Mouse (Mus musculus) limb, embryonic 12.5 days (tissue): Measurements from ENCODE around the gene Lima1. TPM values are rescaled to one million over a fixed set of nuclear protein-coding genes. Genes with fewer than 3 reads are reported as not detected.

Experiments used
- ATAC-seq: fragments of 200-750 bp; cut with Nextera tagmentation; 2 replicates; pipeline ENCODE4 v1.8.0; 2017; ENCODE audit warnings: low read depth, moderate TSS enrichment; ENCODE audit not compliant: insufficient number of reproducible peaks, insufficient read depth, low FRiP score, low TSS enrichment
- H3K27ac ChIP-seq: fragments of 300-500 bp; sonication (generic); 2 replicates; pipeline ENCODE4 v1.5.1; 2016; ENCODE audit warnings: mild to moderate bottlenecking, moderate library complexity
- H3K27me3 ChIP-seq: fragments of 300-500 bp; sonication (generic); 2 replicates; pipeline ENCODE4 v1.6.1; 2016; ENCODE audit warnings: mild to moderate bottlenecking, moderate library complexity
- H3K36me3 ChIP-seq: fragments of 300-500 bp; sonication (generic); 2 replicates; pipeline ENCODE4 v1.6.1; 2016; ENCODE audit warnings: mild to moderate bottlenecking, moderate library complexity
- H3K4me1 ChIP-seq: fragments of 300-500 bp; sonication (generic); replicated peaks from 2 replicates; pipeline ENCODE4 v1.6.1; 2016
- H3K4me2 ChIP-seq: fragments of 300-500 bp; sonication (generic); 2 replicates; pipeline ENCODE4 v1.6.1; 2016; ENCODE audit warnings: mild to moderate bottlenecking, moderate library complexity
- H3K4me3 ChIP-seq: fragments of 300-500 bp; sonication (generic); replicated peaks from 2 replicates; pipeline ENCODE4 v1.5.1; 2016; ENCODE audit warnings: mild to moderate bottlenecking
- H3K9ac ChIP-seq: fragments of 300-500 bp; sonication (generic); replicated peaks from 2 replicates; pipeline ENCODE4 v1.6.1; 2016; ENCODE audit warnings: mild to moderate bottlenecking, moderate library complexity
- H3K9me3 ChIP-seq: fragments of 300-500 bp; sonication (generic); 2 replicates; pipeline ENCODE4 v1.6.1; 2016; ENCODE audit warnings: mild to moderate bottlenecking, moderate library complexity
- WGBS: fragments of 180-500 bp; shearing (Covaris S2); methylation state at CpG from one replicate; pipeline ENCODE4 v1.1.7; 2016; 5-methylcytosine and 5-hydroxymethylcytosine counted together
- polyA plus RNA-seq: library from polyadenylated mRNA; unstranded; fragments of >200 nt; fragmentation: Nextera tagmentation; extraction: Ambion mirVana; gene quantifications from 2 replicates; pipeline ENCODE4 v1.2.1, GENCODE M21; 2016

The Lima1 gene
- polyA plus RNA-seq, 1 experiment from 2014 or later, result 79.4 TPM

GRCm38 (mm10) chr15:99817343-99818235 lies 57.7 kb downstream of the Lima1 start:
- H3K9ac ChIP-seq, result peak overlapping the region; percentile 54
- peak overlapping the region; percentile 73 for H3K4me2 ChIP-seq
- H3K9me3 ChIP-seq, result 0 out of 2 replicates have a peak, but pooled peaks cover 3% of the 10 kb centered on the region
- peaks cover 37% of the 10 kb centered on the region for H3K36me3 ChIP-seq
- peak; percentile 39; the same call in 1 of the 2 replicates for ATAC-seq
- WGBS, result 12% methylated on average over 8 of the region's 8 CpGs
- H3K4me3 ChIP-seq, result peak overlapping the region; percentile 66
- peak overlapping the region; percentile 100 for H3K27ac ChIP-seq
- no peaks in the 10 kb centered on the region for H3K27me3 ChIP-seq
- peaks cover 23% of the 10 kb centered on the region for H3K4me1 ChIP-seq

GRCm38 (mm10) chr15:99815999-99816398 lies 59.3 kb downstream of the Lima1 start:
- Histone ChIP-seq H3K9ac (no peak overlapping the region), H3K27me3 (no peaks in the 10 kb centered on the region), H3K4me2 (no peak overlapping the region), H3K27ac (no peak overlapping the region), H3K4me3 (no peak overlapping the region), H3K4me1 (peaks cover 32% of the 10 kb centered on the region), H3K36me3 (peaks cover 38% of the 10 kb centered on the region), H3K9me3 (0 out of 2 replicates have a peak, but pooled peaks cover 3% of the 10 kb centered on the region)
- no peak for ATAC-seq
- WGBS, result 95% methylated on average over 4 of the region's 4 CpGs

- Histone ChIP-seq H3K4me2 (no peak overlapping the region), H3K27me3 (no peaks in the 10 kb centered on the region), H3K4me3 (no peak overlapping the region), H3K4me1 (peaks cover 25% of the 10 kb centered on the region), H3K9ac (no peak overlapping the region), H3K9me3 (0 out of 2 replicates have a peak, but pooled peaks cover 3% of the 10 kb centered on the region), H3K36me3 (peaks cover 46% of the 10 kb centered on the region), H3K27ac (no peak overlapping the region)
- WGBS, result 92% methylated on average over 24 of the region's 24 CpGs
- ATAC-seq, result no peak
Observed at GRCm38 (mm10) chr15:99814554-99815260, 60.5 kb downstream of the Lima1 start.

GRCm38 (mm10) chr15:99813639-99814038 lies 61.6 kb downstream of the Lima1 start:
- H3K9me3 ChIP-seq, result 0 out of 2 replicates have a peak, but pooled peaks cover 3% of the 10 kb centered on the region
- no peak overlapping the region for H3K4me3 ChIP-seq
- no peaks in the 10 kb centered on the region for H3K27me3 ChIP-seq
- peaks cover 46% of the 10 kb centered on the region for H3K36me3 ChIP-seq
- 95% methylated on average over 6 of the region's 6 CpGs for WGBS
- peaks cover 26% of the 10 kb centered on the region for H3K4me1 ChIP-seq
- no peak for ATAC-seq
- H3K9ac ChIP-seq, result no peak overlapping the region
- no peak overlapping the region for H3K27ac ChIP-seq
- no peak overlapping the region for H3K4me2 ChIP-seq

GRCm38 (mm10) chr15:99812097-99812496 lies 63.2 kb downstream of the Lima1 start:
- no peak overlapping the region for H3K4me2 ChIP-seq
- no peaks in the 10 kb centered on the region for H3K27me3 ChIP-seq
- WGBS, result 66% methylated on average over 7 of the region's 7 CpGs
- no peak overlapping the region for H3K27ac ChIP-seq
- no peak overlapping the region for H3K9ac ChIP-seq
- no peak for ATAC-seq
- peaks cover 37% of the 10 kb centered on the region for H3K4me1 ChIP-seq
- peaks cover 51% of the 10 kb centered on the region for H3K36me3 ChIP-seq
- 0 out of 2 replicates have a peak, but pooled peaks cover 3% of the 10 kb centered on the region for H3K9me3 ChIP-seq
- no peak overlapping the region for H3K4me3 ChIP-seq

- no peaks in the 10 kb centered on the region for H3K27me3 ChIP-seq
- H3K4me3 ChIP-seq, result no peak overlapping the region
- ATAC-seq, result no peak
- H3K9ac ChIP-seq, result 0 out of 2 replicates have a peak overlapping the region, but pooled peaks have one; percentile 4
- peaks cover 49% of the 10 kb centered on the region for H3K36me3 ChIP-seq
- WGBS, result 39% methylated on average over 21 of the region's 21 CpGs
- peaks cover 38% of the 10 kb centered on the region for H3K4me1 ChIP-seq
- H3K27ac ChIP-seq, result peak overlapping the region; percentile 57; the same call in 1 of the 2 replicates
- H3K9me3 ChIP-seq, result no peaks in the 10 kb centered on the region
- H3K4me2 ChIP-seq, result 0 out of 2 replicates have a peak overlapping the region, but pooled peaks have one; percentile 22
Observed at GRCm38 (mm10) chr15:99807776-99808735, 67.2 kb downstream of the Lima1 start.

GRCm38 (mm10) chr15:99806171-99806570 lies 69.1 kb downstream of the Lima1 start:
- no peaks in the 10 kb centered on the region for H3K27me3 ChIP-seq
- H3K9me3 ChIP-seq, result no peaks in the 10 kb centered on the region
- WGBS, result 66% methylated on average over 7 of the region's 7 CpGs
- H3K36me3 ChIP-seq, result peaks cover 50% of the 10 kb centered on the region
- no peak overlapping the region for H3K4me2 ChIP-seq
- H3K4me3 ChIP-seq, result no peak overlapping the region
- H3K4me1 ChIP-seq, result peaks cover 44% of the 10 kb centered on the region
- no peak overlapping the region for H3K27ac ChIP-seq
- no peak for ATAC-seq
- H3K9ac ChIP-seq, result no peak overlapping the region

- ATAC-seq, result no peak
- WGBS, result 91% methylated on average over 4 of the region's 4 CpGs
- Histone ChIP-seq H3K4me1 (peaks cover 44% of the 10 kb centered on the region), H3K4me2 (no peak overlapping the region), H3K9me3 (no peaks in the 10 kb centered on the region), H3K4me3 (no peak overlapping the region), H3K36me3 (peaks cover 54% of the 10 kb centered on the region), H3K27ac (no peak overlapping the region), H3K9ac (no peak overlapping the region), H3K27me3 (no peaks in the 10 kb centered on the region)
Observed at GRCm38 (mm10) chr15:99805673-99806072, 69.6 kb downstream of the Lima1 start.

- Histone ChIP-seq H3K4me2 (no peak overlapping the region), H3K4me3 (no peak overlapping the region), H3K27ac (peak overlapping the region; percentile 79), H3K4me1 (peaks cover 51% of the 10 kb centered on the region), H3K36me3 (peaks cover 68% of the 10 kb centered on the region), H3K27me3 (no peaks in the 10 kb centered on the region), H3K9ac (no peak overlapping the region), H3K9me3 (no peaks in the 10 kb centered on the region)
- ATAC-seq, result peak; percentile 58; the same call in 1 of the 2 replicates
- 21% methylated on average over 6 of the region's 6 CpGs for WGBS
Observed at GRCm38 (mm10) chr15:99803186-99803644, 72.0 kb downstream of the Lima1 start.

- ATAC-seq, result no peak
- Histone ChIP-seq H3K27ac (peak overlapping the region; percentile 79), H3K36me3 (peaks cover 71% of the 10 kb centered on the region), H3K9me3 (no peaks in the 10 kb centered on the region), H3K27me3 (no peaks in the 10 kb centered on the region), H3K9ac (no peak overlapping the region), H3K4me1 (peaks cover 46% of the 10 kb centered on the region), H3K4me2 (peak overlapping the region; percentile 22), H3K4me3 (no peak overlapping the region)
- WGBS, result 17% methylated on average over 24 of the region's 24 CpGs
Observed at GRCm38 (mm10) chr15:99801885-99802572, 73.2 kb downstream of the Lima1 start.
